Mouse (Mus musculus): ENCODE measurements around the gene Rhox7a. TPM values are rescaled to one million over a fixed set of nuclear protein-coding genes. Genes with fewer than 3 reads are reported as not detected.

The Rhox7a gene
- polyA plus RNA-seq, 1 experiment from 2014 or later: not detected

Other genes with a start within 250 kb of the Rhox7a start
- gene Rhox4f, start 224.0 kb upstream of the Rhox7a start, polyA plus RNA-seq (2014; fragmentation: Nextera tagmentation; extraction: Ambion mirVana): not detected in 2 replicates
- not detected in 2 replicates for gene Rhox3g, start 203.1 kb upstream of the Rhox7a start, polyA plus RNA-seq (2014; fragmentation: Nextera tagmentation; extraction: Ambion mirVana)
- gene Rhox2g, start 188.2 kb upstream of the Rhox7a start, polyA plus RNA-seq (2014; fragmentation: Nextera tagmentation; extraction: Ambion mirVana): not detected in 2 replicates
- gene Rhox4g, start 180.4 kb upstream of the Rhox7a start, polyA plus RNA-seq (2014; fragmentation: Nextera tagmentation; extraction: Ambion mirVana): not detected in 2 replicates
- not detected in 2 replicates for gene Rhox3h, start 162.9 kb upstream of the Rhox7a start, polyA plus RNA-seq (2014; fragmentation: Nextera tagmentation; extraction: Ambion mirVana)
- not detected in 2 replicates for gene Rhox2h, start 158.4 kb upstream of the Rhox7a start, polyA plus RNA-seq (2014; fragmentation: Nextera tagmentation; extraction: Ambion mirVana)
- 0.42 and 0.76 TPM in 2 replicates for gene Rhox5, start 26.8 kb upstream of the Rhox7a start, polyA plus RNA-seq (2014; fragmentation: Nextera tagmentation; extraction: Ambion mirVana)
- gene Rhox6, start 4.8 kb upstream of the Rhox7a start, polyA plus RNA-seq (2014; fragmentation: Nextera tagmentation; extraction: Ambion mirVana): not detected in 2 replicates
- not detected in 2 replicates for gene Rhox8, start 47.3 kb downstream of the Rhox7a start, polyA plus RNA-seq (2014; fragmentation: Nextera tagmentation; extraction: Ambion mirVana)
- gene Rhox7b, start 65.5 kb downstream of the Rhox7a start, polyA plus RNA-seq (2014; fragmentation: Nextera tagmentation; extraction: Ambion mirVana): not detected in 2 replicates
- gene Rhox9, start 70.1 kb downstream of the Rhox7a start, polyA plus RNA-seq (2014; fragmentation: Nextera tagmentation; extraction: Ambion mirVana): not detected in 2 replicates
- not detected in 2 replicates for gene Btg1-ps1, start 187.1 kb downstream of the Rhox7a start, polyA plus RNA-seq (2014; fragmentation: Nextera tagmentation; extraction: Ambion mirVana)
- gene Btg1-ps2, start 211.4 kb downstream of the Rhox7a start, polyA plus RNA-seq (2014; fragmentation: Nextera tagmentation; extraction: Ambion mirVana): not detected in 2 replicates
- gene Rhox10, start 234.8 kb downstream of the Rhox7a start, polyA plus RNA-seq (2014; fragmentation: Nextera tagmentation; extraction: Ambion mirVana): not detected in 2 replicates